Mouse (Mus musculus): ENCODE results near the gene Gm49027. TPM values are rescaled to one million over a fixed set of nuclear protein-coding genes. Genes with fewer than 3 reads are reported as not detected.
"Not testable (repeated sequence)": the region's sequence is repeated elsewhere in the genome, so short reads cannot be mapped to it uniquely, and the experiment has no call there.

Gm49027 gene
- polyA plus RNA-seq, 1 experiment = 14.2 TPM

DNA sequence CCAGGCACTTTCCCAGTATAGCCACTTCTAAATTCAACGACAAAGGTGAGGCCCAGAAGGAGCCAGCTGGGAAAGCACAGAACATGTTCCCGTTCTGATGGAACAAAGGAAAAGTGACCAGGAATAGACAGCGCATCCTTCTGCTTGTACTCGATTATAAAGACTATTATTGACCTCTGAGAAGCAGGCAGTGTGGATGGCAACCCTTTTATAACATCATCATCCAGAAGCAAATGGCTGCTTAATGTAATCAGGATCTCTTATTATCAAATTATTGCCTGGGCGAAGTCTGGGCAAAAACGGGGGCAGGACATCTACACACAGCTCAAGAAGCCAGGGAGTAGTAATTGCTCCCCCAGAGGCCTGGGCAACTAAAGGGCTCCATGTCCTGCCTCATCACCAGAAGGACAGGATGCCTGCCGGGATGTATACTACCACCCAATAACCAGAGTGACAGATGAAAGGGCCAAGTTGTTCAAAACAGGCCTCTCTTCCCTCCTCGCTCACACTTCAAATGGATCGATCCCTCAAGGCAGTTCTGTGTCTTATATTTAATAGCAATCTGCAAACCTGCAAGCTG lies 718 bp upstream of the Gm49027 start:
- 91% methylated on average over 9 of the region's 9 CpGs for WGBS
- Histone ChIP-seq H3K4me1 (ENCODE audit: control insufficient read depth, insufficient read depth, low read length) (peaks cover 4% of the 10 kb centered on the region), H3K4me3 (replicated peaks; ENCODE audit: extremely low read depth, low read depth, low read length) (no peak overlapping the region)
- no peak for TF ChIP-seq CTCF (IDR thresholded peaks at IDR 0.05; ENCODE audit: insufficient read depth, low read length)
- TF ChIP-seq POLR2A (IDR thresholded peaks at IDR 0.05; ENCODE audit: borderline replicate concordance, extremely low read depth, low read depth, low read length) = no peak
- no peak for DNase-seq

DNA sequence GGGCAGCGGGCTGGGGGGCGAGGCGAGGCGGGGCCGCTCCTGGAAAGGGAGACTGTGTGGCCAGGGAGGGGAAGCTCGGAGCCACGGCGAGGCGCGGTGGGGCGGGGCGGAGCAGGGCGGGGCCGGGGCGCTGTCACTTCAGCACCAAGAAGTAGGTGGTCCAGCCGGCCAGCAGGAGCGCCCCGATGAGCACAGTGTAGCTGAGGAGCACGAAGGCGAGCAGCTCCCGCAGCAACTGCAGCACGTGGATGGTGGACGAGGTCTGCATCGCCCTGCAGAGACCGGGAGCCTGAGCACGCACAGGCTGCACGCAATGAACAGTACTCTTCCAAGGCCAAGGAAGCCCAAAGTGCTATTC lies 916 bp downstream of the Gm49027 start:
- Histone ChIP-seq H3K4me3 (replicated peaks; ENCODE audit: extremely low read depth, low read depth, low read length) (peak overlapping the region; percentile 86), H3K4me1 (ENCODE audit: control insufficient read depth, insufficient read depth, low read length) (peaks cover 4% of the 10 kb centered on the region)
- no peak for TF ChIP-seq POLR2A (IDR thresholded peaks at IDR 0.05; ENCODE audit: borderline replicate concordance, extremely low read depth, low read depth, low read length)
- no peak for TF ChIP-seq CTCF (IDR thresholded peaks at IDR 0.05; ENCODE audit: insufficient read depth, low read length)
- no peak for DNase-seq
- 2% methylated on average over 27 of the region's 27 CpGs for WGBS

DNA sequence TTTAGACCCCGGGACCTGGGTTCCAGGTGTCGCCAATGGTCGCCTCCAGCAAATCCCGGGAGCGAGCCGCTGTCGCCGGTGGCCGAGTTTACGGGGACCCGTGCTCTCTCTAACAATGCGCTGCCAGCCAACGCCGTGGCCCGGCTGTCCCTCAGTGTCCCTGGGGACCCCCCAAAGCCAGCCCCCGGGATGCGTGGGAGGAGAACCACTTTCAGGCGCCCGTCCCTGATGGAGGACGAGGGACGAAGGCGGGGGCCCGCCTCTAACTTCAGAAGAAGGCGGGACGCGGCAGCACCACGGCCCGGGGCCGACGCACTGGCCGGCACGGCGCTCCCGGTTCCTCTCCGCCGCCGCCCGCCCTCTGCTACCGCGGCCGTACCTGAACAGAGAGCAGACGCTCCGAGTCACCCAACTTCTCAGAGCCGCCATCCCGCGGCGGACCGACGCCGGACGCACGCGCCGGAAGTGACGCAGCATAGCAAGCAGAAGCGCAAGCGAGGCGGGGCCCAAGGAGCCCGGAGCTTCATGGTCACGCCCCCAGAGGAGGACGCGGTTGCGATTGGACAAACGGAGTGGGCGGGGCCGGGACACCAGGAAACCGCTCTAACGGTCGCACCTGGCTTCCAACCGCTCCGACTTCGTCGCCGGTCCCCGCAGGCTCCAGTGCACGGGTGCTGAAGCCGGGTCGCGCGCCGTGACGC lies 1.4 kb downstream of the Gm49027 start, which contains the start of gene Diablo:
Gene Diablo (minus strand): TSS at position 485 of the 701 bp plus-strand sequence.
- under 1% methylated on average over 82 of the region's 82 CpGs for WGBS
- peak; percentile 96 for TF ChIP-seq POLR2A (IDR thresholded peaks at IDR 0.05; ENCODE audit: borderline replicate concordance, extremely low read depth, low read depth, low read length)
- TF ChIP-seq CTCF (IDR thresholded peaks at IDR 0.05; ENCODE audit: insufficient read depth, low read length) = no peak
- DNase-seq = peak; percentile 98
- Histone ChIP-seq H3K4me3 (replicated peaks; ENCODE audit: extremely low read depth, low read depth, low read length) (peak within 1 kb of the TSS; percentile 86), H3K4me1 (ENCODE audit: control insufficient read depth, insufficient read depth, low read length) (peaks cover 4% of the 10 kb centered on the region)

DNA sequence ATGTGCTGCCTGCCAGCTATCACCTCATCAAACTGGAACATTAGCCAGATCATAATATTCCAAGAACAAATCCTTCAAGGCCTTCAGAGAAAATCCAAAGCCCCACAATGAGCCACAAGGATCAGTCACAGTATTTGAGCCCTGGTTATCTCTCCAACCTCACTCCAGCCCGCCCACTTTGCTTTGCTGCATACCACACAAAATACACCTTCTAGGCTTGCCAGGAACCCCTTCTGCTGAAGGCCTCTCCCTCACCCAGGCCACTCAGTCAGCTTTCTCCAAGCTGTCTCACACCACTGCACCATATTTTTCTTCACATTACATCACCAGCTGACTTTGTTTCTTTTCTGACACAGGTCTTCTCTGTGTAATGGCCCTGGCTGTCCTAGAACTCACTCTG lies 3.1 kb downstream of the Gm49027 start:
- WGBS = 72% methylated on average over 1 of the region's 1 CpGs
- no peak for DNase-seq
- H3K4me3 ChIP-seq (replicated peaks; ENCODE audit: extremely low read depth, low read depth, low read length) = no peak overlapping the region
- H3K4me1 ChIP-seq (ENCODE audit: control insufficient read depth, insufficient read depth, low read length) = peaks cover 4% of the 10 kb centered on the region
- TF ChIP-seq CTCF (IDR thresholded peaks at IDR 0.05; ENCODE audit: insufficient read depth, low read length) (no peak), POLR2A (IDR thresholded peaks at IDR 0.05; ENCODE audit: borderline replicate concordance, extremely low read depth, low read depth, low read length) (no peak)

DNA sequence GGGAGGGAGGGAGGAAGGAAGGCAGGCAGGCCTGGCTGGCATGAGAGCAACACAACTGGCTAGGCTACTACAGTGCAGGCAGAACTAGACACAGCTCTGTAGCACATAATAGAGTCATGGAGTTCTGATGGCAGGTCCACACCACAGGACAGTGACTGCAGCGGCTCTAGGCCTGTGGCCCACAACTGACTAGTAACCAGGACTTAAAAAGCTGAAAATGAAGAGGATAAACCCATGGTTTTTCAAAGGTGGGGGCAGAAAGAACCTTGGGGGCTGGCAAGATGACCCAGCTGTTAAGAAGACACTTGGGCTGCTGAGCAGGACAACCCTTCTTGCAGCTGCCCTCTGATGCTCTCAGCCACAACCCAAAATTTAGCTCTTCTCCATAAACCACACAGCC lies 3.7 kb downstream of the Gm49027 start:
- Histone ChIP-seq H3K4me3 (replicated peaks; ENCODE audit: extremely low read depth, low read depth, low read length) (no peak overlapping the region), H3K4me1 (ENCODE audit: control insufficient read depth, insufficient read depth, low read length) (peaks cover 4% of the 10 kb centered on the region)
- TF ChIP-seq POLR2A (IDR thresholded peaks at IDR 0.05; ENCODE audit: borderline replicate concordance, extremely low read depth, low read depth, low read length) (no peak), CTCF (IDR thresholded peaks at IDR 0.05; ENCODE audit: insufficient read depth, low read length) (no peak)
- no peak for DNase-seq
- WGBS = 80% methylated on average over 1 of the region's 1 CpGs

DNA sequence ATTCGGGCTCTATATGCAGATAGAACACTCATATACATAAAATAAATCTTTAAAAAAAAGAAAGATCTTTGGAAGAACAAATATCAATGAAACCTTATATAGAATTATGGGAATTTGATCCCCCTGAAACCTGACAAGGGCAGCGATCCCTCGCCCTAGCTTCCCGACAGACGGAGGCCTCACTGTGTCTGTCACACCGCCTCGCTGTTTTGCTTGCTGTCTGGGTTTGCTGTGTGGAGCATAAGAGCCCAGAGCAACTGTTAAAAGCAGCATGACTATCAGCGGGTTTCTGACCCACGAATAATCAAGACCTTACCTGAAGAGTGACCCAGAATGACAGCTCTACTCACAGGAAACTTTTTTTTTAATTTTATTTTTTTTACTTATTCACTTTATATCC lies 4.6 kb downstream of the Gm49027 start:
- TF ChIP-seq CTCF (IDR thresholded peaks at IDR 0.05; ENCODE audit: insufficient read depth, low read length) = no peak
- TF ChIP-seq POLR2A (IDR thresholded peaks at IDR 0.05; ENCODE audit: borderline replicate concordance, extremely low read depth, low read depth, low read length) = no peak
- no peak overlapping the region for H3K4me3 ChIP-seq (replicated peaks; ENCODE audit: extremely low read depth, low read depth, low read length)
- DNase-seq = no peak
- peaks cover 4% of the 10 kb centered on the region for H3K4me1 ChIP-seq (ENCODE audit: control insufficient read depth, insufficient read depth, low read length)
- WGBS = 90% methylated on average over 9 of the region's 9 CpGs

DNA sequence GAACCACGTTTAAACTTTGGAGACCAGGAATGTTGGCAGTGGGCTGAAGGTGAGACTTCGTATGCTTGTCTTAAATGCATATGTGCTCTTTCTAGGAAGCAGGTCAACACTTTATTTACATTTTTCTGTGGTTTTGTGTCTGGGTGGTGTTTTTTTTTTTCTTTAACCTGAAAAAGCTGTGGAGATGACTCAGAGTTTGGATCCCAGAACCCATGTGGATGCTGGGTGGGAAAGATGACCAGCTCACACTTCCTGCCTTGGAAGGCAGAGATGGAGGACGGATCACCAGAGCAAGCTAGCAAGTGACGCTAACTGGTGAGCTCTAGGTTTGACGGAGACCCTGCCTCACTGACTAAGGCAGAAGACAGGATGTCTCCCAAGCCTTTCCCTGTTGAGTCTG lies 10.4 kb downstream of the Gm49027 start:
- WGBS = 89% methylated on average over 5 of the region's 5 CpGs
- DNase-seq = no peak
- TF ChIP-seq CTCF (IDR thresholded peaks at IDR 0.05; ENCODE audit: insufficient read depth, low read length) (no peak), POLR2A (IDR thresholded peaks at IDR 0.05; ENCODE audit: borderline replicate concordance, extremely low read depth, low read depth, low read length) (no peak)

DNA sequence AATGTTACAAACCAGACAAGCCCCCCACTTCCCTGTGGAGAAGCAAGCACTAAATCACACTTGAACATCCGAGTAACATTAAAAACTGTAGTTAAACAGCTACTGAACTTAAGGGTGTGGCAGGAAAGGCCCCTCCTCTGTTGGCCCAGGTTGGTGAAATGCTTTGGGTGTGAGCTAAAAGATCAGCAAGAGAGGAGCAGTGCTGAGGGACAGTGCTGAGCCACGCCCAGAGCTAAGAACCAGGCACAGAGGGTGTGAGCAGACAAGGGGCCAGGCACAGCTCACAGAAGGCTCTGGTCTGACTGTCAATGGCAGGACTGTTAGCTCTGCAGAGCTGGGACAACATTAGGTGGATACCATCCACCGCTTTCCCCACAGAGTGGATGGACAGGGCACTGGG lies 13.2 kb downstream of the Gm49027 start:
- no peak overlapping the region for H3K4me3 ChIP-seq (replicated peaks; ENCODE audit: extremely low read depth, low read depth, low read length)
- TF ChIP-seq CTCF (IDR thresholded peaks at IDR 0.05; ENCODE audit: insufficient read depth, low read length) = no peak
- TF ChIP-seq POLR2A (IDR thresholded peaks at IDR 0.05; ENCODE audit: borderline replicate concordance, extremely low read depth, low read depth, low read length) = no peak
- 61% methylated on average over 3 of the region's 3 CpGs for WGBS
- H3K4me1 ChIP-seq (ENCODE audit: control insufficient read depth, insufficient read depth, low read length) = peaks cover 2% of the 10 kb centered on the region; the same call in 1 of the 2 replicates
- no peak for DNase-seq

More for the DNA sequence above, 10.4 kb downstream of the Gm49027 start:
- H3K4me1 ChIP-seq (ENCODE audit: control insufficient read depth, insufficient read depth, low read length) = no peaks in the 10 kb centered on the region
- no peak overlapping the region for H3K4me3 ChIP-seq (replicated peaks; ENCODE audit: extremely low read depth, low read depth, low read length)

DNA sequence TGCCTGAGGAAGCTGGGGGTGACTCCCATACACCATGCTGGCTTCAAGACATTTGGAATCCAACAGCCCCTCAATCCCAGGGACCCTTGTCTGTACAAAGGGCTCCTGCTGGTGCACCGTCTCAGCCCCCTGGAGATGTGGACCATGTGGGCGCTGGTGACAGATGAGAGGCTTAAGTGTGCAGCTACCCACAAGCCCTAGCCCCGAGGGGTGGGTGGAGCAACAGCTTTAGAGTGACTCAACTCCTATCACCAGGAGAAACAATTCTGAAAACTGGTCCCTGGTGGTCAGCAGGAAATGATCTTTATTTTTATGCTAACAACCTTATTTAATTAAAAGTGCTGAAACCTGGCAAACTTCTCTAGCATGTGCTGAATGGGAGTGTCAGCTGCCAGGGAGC lies 13.9 kb downstream of the Gm49027 start:
- H3K4me3 ChIP-seq (replicated peaks; ENCODE audit: extremely low read depth, low read depth, low read length); DNase-seq; H3K4me1 ChIP-seq (ENCODE audit: control insufficient read depth, insufficient read depth, low read length): not testable (repeated sequence)
- 73% methylated on average over 3 of the region's 3 CpGs for WGBS

DNA sequence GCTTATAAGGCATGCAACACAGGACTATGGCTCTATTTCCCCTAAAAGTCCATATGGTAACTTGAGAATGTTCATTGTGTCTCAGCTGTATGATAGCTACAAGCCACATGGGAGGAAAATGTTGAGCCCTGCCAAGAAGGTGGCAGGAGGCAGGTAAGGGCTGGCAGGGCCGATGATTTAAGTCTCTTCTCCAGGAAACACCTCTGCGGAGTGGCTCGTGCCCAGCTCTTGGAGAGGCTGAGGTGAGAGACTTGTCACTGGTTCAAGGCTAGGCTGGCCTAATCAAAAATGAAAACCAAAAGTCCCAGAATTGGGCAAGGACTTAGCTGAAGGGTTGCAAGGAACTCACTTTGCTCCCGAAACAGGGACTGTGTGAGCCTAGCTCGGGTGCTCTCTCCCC lies 15.1 kb downstream of the Gm49027 start, which contains the start of gene B3gnt4:
Gene B3gnt4 (plus strand): TSS at position 301 of the 400 bp plus-strand sequence.
- 81% methylated on average over 5 of the region's 5 CpGs for WGBS
- Histone ChIP-seq H3K4me1 (ENCODE audit: control insufficient read depth, insufficient read depth, low read length) (peaks cover 2% of the 10 kb centered on the region; the same call in 1 of the 2 replicates), H3K4me3 (replicated peaks; ENCODE audit: extremely low read depth, low read depth, low read length) (no peak within 1 kb of the TSS)
- DNase-seq = no peak
- TF ChIP-seq POLR2A (IDR thresholded peaks at IDR 0.05; ENCODE audit: borderline replicate concordance, extremely low read depth, low read depth, low read length) (no peak), CTCF (IDR thresholded peaks at IDR 0.05; ENCODE audit: insufficient read depth, low read length) (no peak)
